Mouse (Mus musculus): ENCODE results near the gene Slc2a3. TPM values are rescaled to one million over a fixed set of nuclear protein-coding genes. Genes with fewer than 3 reads are reported as not detected.

Gene Slc2a3
- polyA plus RNA-seq, 1 experiment from 2014 or later = 29.2 TPM

DNA sequence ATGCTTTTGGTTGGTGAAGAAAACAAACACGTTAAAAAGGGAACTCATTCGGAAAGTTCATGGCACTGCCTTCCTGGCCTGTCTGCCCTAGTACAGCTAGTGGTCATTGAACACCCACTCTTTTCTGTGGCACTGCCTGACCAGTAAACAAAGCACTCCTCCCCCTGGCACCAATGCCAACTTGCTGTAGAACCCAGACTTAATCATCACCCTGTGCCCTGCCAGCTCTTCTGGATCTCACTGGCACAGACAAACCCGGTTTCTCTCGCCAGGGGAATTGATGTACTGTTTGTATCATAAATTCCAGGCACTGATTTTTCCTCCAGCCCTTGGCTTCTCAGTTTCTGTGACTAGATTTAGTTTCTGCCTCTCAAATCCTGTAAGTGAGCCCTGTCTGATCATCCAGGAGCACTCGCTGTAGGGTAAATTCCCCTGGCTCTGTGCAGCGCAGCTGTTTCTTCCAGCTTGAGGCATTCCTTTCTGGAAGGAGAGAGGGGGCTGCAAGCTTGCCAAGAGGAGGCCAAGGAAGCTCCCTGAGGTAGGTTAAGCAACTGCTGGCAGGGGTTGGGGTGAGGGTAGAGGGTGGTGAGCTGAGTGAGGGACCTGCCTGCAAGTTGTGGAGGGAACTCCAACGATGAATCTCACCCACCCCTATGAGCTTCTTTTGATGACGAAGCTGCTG is 6.0 kb downstream of the Slc2a3 start:
- Histone ChIP-seq H3K4me1 (replicated peaks; ENCODE audit: control insufficient read depth, insufficient read depth, low read length) (no peaks in the 10 kb centered on the region), H3K9me3 (ENCODE audit: control insufficient read depth, low read length) (no peaks in the 10 kb centered on the region), H3K27me3 (ENCODE audit: control insufficient read depth, insufficient read depth, low read length) (no peaks in the 10 kb centered on the region), H3K36me3 (ENCODE audit: control insufficient read depth, insufficient read depth, low read length) (no peaks in the 10 kb centered on the region), H3K4me3 (ENCODE audit: low read depth, low read length) (no peak overlapping the region), H3K9ac (ENCODE audit: low read depth, low read length) (no peak overlapping the region), H3K4me2 (replicated peaks; ENCODE audit: low read depth, low read length) (no peak overlapping the region), H3K27ac (ENCODE audit: low read depth, low read length) (no peak overlapping the region)
- no peak for DNase-seq (ENCODE audit: low spot score)
- WGBS = 80% methylated on average over 8 of the region's 8 CpGs
- ATAC-seq (ENCODE audit: low FRiP score) = no peak

DNA sequence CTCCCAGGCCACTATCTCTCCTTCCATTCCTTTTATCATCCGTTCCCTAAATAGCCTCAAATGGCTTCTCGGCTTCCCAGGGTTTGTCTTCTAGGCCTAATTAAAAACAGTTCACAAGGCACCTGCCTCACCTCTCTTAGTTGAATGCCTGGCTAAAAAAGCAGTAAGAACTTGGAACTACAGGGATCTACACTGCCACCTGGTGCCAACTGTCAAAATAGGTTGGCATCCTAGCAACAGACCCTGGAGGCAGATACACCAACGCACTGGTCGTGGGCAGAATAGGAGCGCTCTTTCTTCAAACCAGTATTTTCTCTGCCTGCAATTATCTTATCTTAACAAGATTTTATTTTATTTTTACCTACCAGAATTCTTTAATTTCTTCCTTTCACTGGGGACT is 15.2 kb downstream of the Slc2a3 start:
- 40% methylated on average over 5 of the region's 5 CpGs for WGBS
- no peaks in the 10 kb centered on the region for H3K36me3 ChIP-seq (ENCODE audit: control insufficient read depth, insufficient read depth, low read length)
- H3K9me3 ChIP-seq (ENCODE audit: control insufficient read depth, low read length) = no peaks in the 10 kb centered on the region
- ATAC-seq (ENCODE audit: low FRiP score) (0 out of 2 replicates have a peak, but pooled peaks have one; percentile 51), DNase-seq (ENCODE audit: low spot score) (peak; percentile 70)
- no peaks in the 10 kb centered on the region for H3K27me3 ChIP-seq (ENCODE audit: control insufficient read depth, insufficient read depth, low read length)
- no peak overlapping the region for H3K4me2 ChIP-seq (replicated peaks; ENCODE audit: low read depth, low read length)
- no peak overlapping the region for H3K27ac ChIP-seq (ENCODE audit: low read depth, low read length)
- H3K4me1 ChIP-seq (replicated peaks; ENCODE audit: control insufficient read depth, insufficient read depth, low read length) = no peaks in the 10 kb centered on the region
- H3K4me3 ChIP-seq (ENCODE audit: low read depth, low read length) = no peak overlapping the region
- H3K9ac ChIP-seq (ENCODE audit: low read depth, low read length) = no peak overlapping the region

DNA sequence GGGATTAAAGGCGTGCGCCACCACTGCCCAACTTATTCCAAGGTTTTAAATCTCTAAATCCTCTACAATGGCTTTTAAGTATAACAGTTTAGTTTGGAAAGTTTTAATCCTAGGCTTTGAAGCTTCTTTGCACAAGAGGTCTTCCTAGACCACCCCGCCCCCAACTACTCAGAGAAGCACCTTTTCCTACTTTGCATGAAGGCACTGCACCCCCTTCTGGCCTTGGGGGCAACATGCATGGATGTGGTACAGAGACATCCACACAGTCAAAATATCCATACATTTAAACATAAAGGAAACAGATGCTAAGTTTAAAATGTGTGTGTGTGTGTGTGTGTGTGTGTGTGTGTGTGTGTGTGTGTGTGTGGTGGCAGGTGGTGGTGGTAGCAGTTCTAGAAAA is 16.6 kb downstream of the Slc2a3 start:
- no peak overlapping the region for H3K9ac ChIP-seq (ENCODE audit: low read depth, low read length)
- H3K27me3 ChIP-seq (ENCODE audit: control insufficient read depth, insufficient read depth, low read length) = no peaks in the 10 kb centered on the region
- no peak overlapping the region for H3K27ac ChIP-seq (ENCODE audit: low read depth, low read length)
- H3K4me1 ChIP-seq (replicated peaks; ENCODE audit: control insufficient read depth, insufficient read depth, low read length) = no peaks in the 10 kb centered on the region
- DNase-seq (ENCODE audit: low spot score) (no peak), ATAC-seq (ENCODE audit: low FRiP score) (no peak)
- H3K9me3 ChIP-seq (ENCODE audit: control insufficient read depth, low read length) = no peaks in the 10 kb centered on the region
- H3K36me3 ChIP-seq (ENCODE audit: control insufficient read depth, insufficient read depth, low read length) = no peaks in the 10 kb centered on the region
- no peak overlapping the region for H3K4me3 ChIP-seq (ENCODE audit: low read depth, low read length)
- 95% methylated on average over 3 of the region's 3 CpGs for WGBS
- H3K4me2 ChIP-seq (replicated peaks; ENCODE audit: low read depth, low read length) = no peak overlapping the region

DNA sequence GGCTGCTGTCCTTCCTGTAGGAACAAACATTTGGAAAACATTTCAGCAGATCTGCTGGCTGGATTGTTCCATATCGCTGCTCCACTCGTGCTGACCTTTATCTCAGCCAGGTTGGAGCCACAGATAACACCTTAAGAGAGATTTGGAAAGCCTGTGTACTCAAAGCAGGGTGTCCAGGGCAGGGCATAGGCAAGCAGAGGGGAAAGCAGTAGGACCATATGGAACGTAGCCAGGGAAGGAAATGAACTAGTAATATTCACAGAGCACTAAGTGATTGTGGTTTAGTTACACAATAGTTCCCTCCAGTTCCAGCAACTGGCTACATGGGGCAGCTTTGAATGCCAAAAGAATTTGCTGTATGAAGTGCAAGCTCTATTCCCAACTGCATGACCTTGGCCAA is 19.3 kb downstream of the Slc2a3 start:
- Histone ChIP-seq H3K27ac (ENCODE audit: low read depth, low read length) (no peak overlapping the region), H3K9me3 (ENCODE audit: control insufficient read depth, low read length) (no peaks in the 10 kb centered on the region), H3K9ac (ENCODE audit: low read depth, low read length) (no peak overlapping the region), H3K4me1 (replicated peaks; ENCODE audit: control insufficient read depth, insufficient read depth, low read length) (no peaks in the 10 kb centered on the region), H3K27me3 (ENCODE audit: control insufficient read depth, insufficient read depth, low read length) (no peaks in the 10 kb centered on the region), H3K36me3 (ENCODE audit: control insufficient read depth, insufficient read depth, low read length) (no peaks in the 10 kb centered on the region), H3K4me3 (ENCODE audit: low read depth, low read length) (no peak overlapping the region), H3K4me2 (replicated peaks; ENCODE audit: low read depth, low read length) (no peak overlapping the region)
- ATAC-seq (ENCODE audit: low FRiP score) (no peak), DNase-seq (ENCODE audit: low spot score) (no peak)
- 87% methylated on average over 3 of the region's 3 CpGs for WGBS

DNA sequence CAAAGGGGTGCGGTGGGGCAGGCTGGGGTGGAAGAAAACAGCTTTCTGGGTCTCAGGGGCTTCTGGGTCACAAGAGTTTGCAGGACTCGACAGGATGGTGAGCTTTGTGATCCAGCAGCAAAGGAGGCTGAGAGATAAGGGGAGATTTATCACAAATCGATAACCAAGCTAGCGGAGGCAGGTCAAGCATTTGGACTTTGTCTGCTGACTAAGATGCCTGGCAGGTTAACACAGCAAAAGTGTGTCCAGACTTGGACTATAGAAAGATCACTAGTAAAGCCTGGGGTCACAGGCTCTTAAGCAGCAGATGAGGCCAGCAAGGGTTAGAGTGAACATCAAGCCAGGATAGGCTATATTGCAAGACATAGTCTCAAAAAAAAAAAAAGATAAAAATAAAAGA is 20.3 kb downstream of the Slc2a3 start:
- H3K27me3 ChIP-seq (ENCODE audit: control insufficient read depth, insufficient read depth, low read length) = no peaks in the 10 kb centered on the region
- H3K9me3 ChIP-seq (ENCODE audit: control insufficient read depth, low read length) = no peaks in the 10 kb centered on the region
- H3K4me2 ChIP-seq (replicated peaks; ENCODE audit: low read depth, low read length) = no peak overlapping the region
- no peaks in the 10 kb centered on the region for H3K36me3 ChIP-seq (ENCODE audit: control insufficient read depth, insufficient read depth, low read length)
- H3K27ac ChIP-seq (ENCODE audit: low read depth, low read length) = no peak overlapping the region
- 73% methylated on average over 4 of the region's 4 CpGs for WGBS
- DNase-seq (ENCODE audit: low spot score) (no peak), ATAC-seq (ENCODE audit: low FRiP score) (no peak)
- no peak overlapping the region for H3K9ac ChIP-seq (ENCODE audit: low read depth, low read length)
- H3K4me1 ChIP-seq (replicated peaks; ENCODE audit: control insufficient read depth, insufficient read depth, low read length) = no peaks in the 10 kb centered on the region
- H3K4me3 ChIP-seq (ENCODE audit: low read depth, low read length) = no peak overlapping the region

DNA sequence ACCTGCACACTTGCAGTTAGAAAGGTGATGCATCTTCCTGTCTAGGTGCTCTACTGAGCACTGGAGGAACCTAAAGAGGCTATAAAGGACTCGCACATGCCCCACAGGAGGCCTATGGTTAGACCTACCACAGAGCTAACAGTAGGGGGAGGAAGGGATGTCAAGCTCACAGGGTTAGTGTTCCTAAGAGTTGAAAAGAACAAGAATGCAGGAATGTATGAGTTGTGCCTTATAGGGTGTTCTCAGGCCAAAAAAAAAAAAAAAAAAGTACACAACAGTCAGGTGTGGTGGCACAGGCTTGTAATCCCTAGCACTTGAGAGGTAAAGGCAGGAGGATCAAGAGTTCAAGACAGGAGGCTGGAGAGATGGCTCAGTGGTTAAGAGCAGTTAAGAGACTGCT is 21.5 kb downstream of the Slc2a3 start:
- no peak overlapping the region for H3K9ac ChIP-seq (ENCODE audit: low read depth, low read length)
- H3K4me2 ChIP-seq (replicated peaks; ENCODE audit: low read depth, low read length) = no peak overlapping the region
- WGBS = 25% methylated on average over 1 of the region's 1 CpGs
- no peaks in the 10 kb centered on the region for H3K36me3 ChIP-seq (ENCODE audit: control insufficient read depth, insufficient read depth, low read length)
- no peaks in the 10 kb centered on the region for H3K9me3 ChIP-seq (ENCODE audit: control insufficient read depth, low read length)
- H3K4me1 ChIP-seq (replicated peaks; ENCODE audit: control insufficient read depth, insufficient read depth, low read length) = no peaks in the 10 kb centered on the region
- no peak overlapping the region for H3K27ac ChIP-seq (ENCODE audit: low read depth, low read length)
- ATAC-seq (ENCODE audit: low FRiP score) (no peak), DNase-seq (ENCODE audit: low spot score) (no peak)
- H3K27me3 ChIP-seq (ENCODE audit: control insufficient read depth, insufficient read depth, low read length) = no peaks in the 10 kb centered on the region
- H3K4me3 ChIP-seq (ENCODE audit: low read depth, low read length) = no peak overlapping the region

DNA sequence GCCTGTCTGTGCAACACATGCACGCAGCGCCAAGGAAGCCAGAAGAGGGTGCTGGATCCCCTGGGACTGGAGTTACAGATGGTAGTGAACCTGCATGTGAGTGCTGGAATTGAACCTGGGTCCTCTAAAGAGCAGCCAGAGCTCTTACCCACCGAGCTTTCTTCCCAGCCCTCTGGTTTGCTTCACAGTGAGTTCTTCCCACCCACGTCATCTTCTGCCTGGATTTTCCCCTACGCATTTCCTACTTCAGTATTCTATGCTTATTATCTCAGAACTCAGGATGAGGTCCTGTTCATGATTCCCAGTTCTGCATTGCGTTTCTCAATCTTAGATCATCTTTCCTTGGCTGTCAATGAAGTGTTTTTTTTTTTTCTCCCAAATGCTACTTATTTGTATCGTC is 25.4 kb downstream of the Slc2a3 start:
- Histone ChIP-seq H3K4me3 (ENCODE audit: low read depth, low read length) (no peak overlapping the region), H3K27ac (ENCODE audit: low read depth, low read length) (no peak overlapping the region), H3K36me3 (ENCODE audit: control insufficient read depth, insufficient read depth, low read length) (no peaks in the 10 kb centered on the region), H3K4me1 (replicated peaks; ENCODE audit: control insufficient read depth, insufficient read depth, low read length) (no peaks in the 10 kb centered on the region), H3K27me3 (ENCODE audit: control insufficient read depth, insufficient read depth, low read length) (no peaks in the 10 kb centered on the region), H3K9me3 (ENCODE audit: control insufficient read depth, low read length) (no peaks in the 10 kb centered on the region), H3K4me2 (replicated peaks; ENCODE audit: low read depth, low read length) (no peak overlapping the region), H3K9ac (ENCODE audit: low read depth, low read length) (no peak overlapping the region)
- no peak for DNase-seq (ENCODE audit: low spot score)
- ATAC-seq (ENCODE audit: low FRiP score) = no peak
- 88% methylated on average over 7 of the region's 7 CpGs for WGBS

DNA sequence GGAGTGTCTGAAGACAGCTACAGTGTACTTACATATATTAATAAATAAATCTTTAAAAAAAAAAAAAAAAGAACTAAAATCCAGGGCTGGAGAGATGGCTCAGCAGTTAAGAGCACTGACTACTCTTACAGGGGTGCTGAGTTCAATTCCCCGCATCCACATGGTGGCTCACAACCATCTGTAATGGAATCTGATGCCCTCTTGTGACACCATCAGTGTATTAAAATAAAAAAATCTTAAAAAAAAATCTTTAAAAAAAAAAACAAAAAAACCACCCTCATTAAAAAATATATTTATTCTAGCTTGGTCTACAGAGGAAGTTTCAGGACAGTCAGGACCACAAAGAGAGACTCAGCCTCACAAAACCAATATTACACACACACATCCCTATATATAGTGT is 27.1 kb downstream of the Slc2a3 start:
- H3K4me1 ChIP-seq (replicated peaks; ENCODE audit: control insufficient read depth, insufficient read depth, low read length) = no peaks in the 10 kb centered on the region
- H3K9me3 ChIP-seq (ENCODE audit: control insufficient read depth, low read length) = no peaks in the 10 kb centered on the region
- no peak overlapping the region for H3K9ac ChIP-seq (ENCODE audit: low read depth, low read length)
- 93% methylated on average over 1 of the region's 1 CpGs for WGBS
- no peak overlapping the region for H3K4me3 ChIP-seq (ENCODE audit: low read depth, low read length)
- H3K4me2 ChIP-seq (replicated peaks; ENCODE audit: low read depth, low read length) = no peak overlapping the region
- ATAC-seq (ENCODE audit: low FRiP score) = no peak
- DNase-seq (ENCODE audit: low spot score) = no peak
- no peaks in the 10 kb centered on the region for H3K36me3 ChIP-seq (ENCODE audit: control insufficient read depth, insufficient read depth, low read length)
- H3K27me3 ChIP-seq (ENCODE audit: control insufficient read depth, insufficient read depth, low read length) = no peaks in the 10 kb centered on the region
- no peak overlapping the region for H3K27ac ChIP-seq (ENCODE audit: low read depth, low read length)

DNA sequence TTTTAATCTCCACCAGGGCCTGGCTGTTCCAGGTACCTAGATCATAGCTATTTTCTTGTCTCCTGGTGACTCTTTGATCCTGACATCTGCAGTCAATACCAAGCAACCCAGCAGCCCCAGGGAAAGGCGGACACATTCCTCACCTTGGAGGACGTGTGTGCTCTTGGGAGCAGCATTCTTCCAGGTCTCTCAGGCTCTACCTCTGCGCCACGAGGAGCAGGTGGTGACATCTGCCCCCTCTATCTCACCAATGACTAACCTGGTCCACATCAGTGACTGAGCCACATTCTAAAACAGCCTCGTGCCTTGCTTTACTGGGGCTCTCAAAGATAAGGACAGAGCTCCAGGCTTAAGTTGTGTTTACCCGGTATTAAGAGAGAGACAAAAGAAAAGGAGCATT is 28.7 kb downstream of the Slc2a3 start:
- Histone ChIP-seq H3K4me2 (replicated peaks; ENCODE audit: low read depth, low read length) (no peak overlapping the region), H3K27ac (ENCODE audit: low read depth, low read length) (no peak overlapping the region), H3K27me3 (ENCODE audit: control insufficient read depth, insufficient read depth, low read length) (no peaks in the 10 kb centered on the region), H3K4me3 (ENCODE audit: low read depth, low read length) (no peak overlapping the region), H3K36me3 (ENCODE audit: control insufficient read depth, insufficient read depth, low read length) (no peaks in the 10 kb centered on the region), H3K9ac (ENCODE audit: low read depth, low read length) (no peak overlapping the region), H3K4me1 (replicated peaks; ENCODE audit: control insufficient read depth, insufficient read depth, low read length) (no peaks in the 10 kb centered on the region), H3K9me3 (ENCODE audit: control insufficient read depth, low read length) (no peaks in the 10 kb centered on the region)
- DNase-seq (ENCODE audit: low spot score) (no peak), ATAC-seq (ENCODE audit: low FRiP score) (no peak)
- WGBS = 62% methylated on average over 6 of the region's 6 CpGs

All from hindbrain, embryonic 11.5 days (tissue).